In the genomic region with DNA sequence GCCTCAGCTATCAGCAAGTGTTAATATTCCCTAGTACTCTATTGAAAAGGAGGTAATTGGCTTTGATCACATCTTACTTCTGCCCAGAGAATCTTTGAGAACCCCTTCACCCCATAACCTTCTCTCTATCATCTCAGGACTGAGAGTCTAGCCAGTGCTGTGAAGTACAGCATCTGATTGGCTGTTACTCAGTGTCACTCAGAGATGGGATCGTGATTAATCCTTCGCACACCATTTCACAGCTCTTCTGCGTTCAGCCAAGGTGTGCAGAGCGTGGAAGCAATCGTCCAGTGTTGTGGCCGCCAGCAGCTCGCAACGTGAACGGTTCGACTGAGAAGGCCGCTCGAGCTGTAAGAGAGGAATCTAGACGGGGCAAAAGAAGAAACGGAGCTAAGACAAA, we compare ENCODE assay signal across 13 mouse cellular contexts.
DNase-seq lines count a peak whose midpoint lies in the region; ATAC-seq and TF ChIP-seq lines count a peak whose summit lies in the region.
"Had no signal": no experiment of that assay in that cellular context is flagged by ENCODE, and none has a peak within 500 bp of the region (broad histone marks: within the 10 kb centered on the region; RNA-seq: fewer than 3 reads in every experiment).

No protein-coding gene starts in this region.

- no peak overlapping the region for H3K4me3 ChIP-seq in hindbrain, postnatal 0 days (ENCODE audit: low read length)
- no peak overlapping the region for H3K4me3 ChIP-seq in hindbrain, embryonic 13.5 days
- no peak overlapping the region for H3K4me3 ChIP-seq in embryonic facial prominence, embryonic 14.5 days (ENCODE audit: low read depth, low read length)
- no peak overlapping the region for H3K4me3 ChIP-seq in midbrain, embryonic 12.5 days
- H3K4me3 ChIP-seq: myocyte had no signal

- H3K27ac ChIP-seq in hindbrain, postnatal 0 days, result no peak overlapping the region
- H3K27ac ChIP-seq in hindbrain, embryonic 13.5 days, result no peak overlapping the region
- H3K27ac ChIP-seq in embryonic facial prominence, embryonic 14.5 days (replicated peaks; ENCODE audit: low read depth, low read length), result no peak overlapping the region
- H3K27ac ChIP-seq in midbrain, embryonic 12.5 days (replicated peaks), result no peak overlapping the region
- H3K27ac ChIP-seq: hindbrain, embryonic 14.5 days had no signal

- no peaks in the 10 kb centered on the region for H3K27me3 ChIP-seq in hindbrain, postnatal 0 days (ENCODE audit: insufficient read depth, low read length)
- no peaks in the 10 kb centered on the region for H3K27me3 ChIP-seq in hindbrain, embryonic 13.5 days
- H3K27me3 ChIP-seq in embryonic facial prominence, embryonic 14.5 days (replicated peaks; ENCODE audit: control insufficient read depth, insufficient read depth, low read length), result no peaks in the 10 kb centered on the region
- peaks cover 9% of the 10 kb centered on the region for H3K27me3 ChIP-seq in midbrain, embryonic 12.5 days

- WGBS in hindbrain, postnatal 0 days, result 29% methylated on average over 12 of the region's 14 CpGs
- WGBS in hindbrain, embryonic 13.5 days, result 47% methylated on average over 13 of the region's 14 CpGs
- WGBS in embryonic facial prominence, embryonic 14.5 days, result 44% methylated on average over 13 of the region's 14 CpGs
- WGBS in midbrain, embryonic 12.5 days, result 40% methylated on average over 13 of the region's 14 CpGs

- H3K9me3 ChIP-seq in hindbrain, postnatal 0 days (ENCODE audit: low read length), result no peaks in the 10 kb centered on the region
- H3K9me3 ChIP-seq in hindbrain, embryonic 13.5 days, result no peaks in the 10 kb centered on the region
- no peaks in the 10 kb centered on the region for H3K9me3 ChIP-seq in embryonic facial prominence, embryonic 14.5 days (ENCODE audit: control insufficient read depth, low read length)
- no peaks in the 10 kb centered on the region for H3K9me3 ChIP-seq in midbrain, embryonic 12.5 days

- no peak for ATAC-seq in hindbrain, postnatal 0 days
- ATAC-seq in hindbrain, embryonic 13.5 days (ENCODE audit: low FRiP score), result no peak
- ATAC-seq in embryonic facial prominence, embryonic 14.5 days (ENCODE audit: low read depth), result no peak
- ATAC-seq in midbrain, embryonic 12.5 days (ENCODE audit: low FRiP score, low read depth), result peak; percentile 27; the same call in 1 of the 2 replicates
- no peak for ATAC-seq in granulocyte monocyte progenitor cell, adult 5-6 weeks (replicated peaks; ENCODE audit: poor library complexity, severe bottlenecking)

- no peaks in the 10 kb centered on the region for H3K36me3 ChIP-seq in hindbrain, postnatal 0 days (ENCODE audit: insufficient read depth, low read length)
- H3K36me3 ChIP-seq in hindbrain, embryonic 13.5 days, result no peaks in the 10 kb centered on the region
- no peaks in the 10 kb centered on the region for H3K36me3 ChIP-seq in embryonic facial prominence, embryonic 14.5 days (ENCODE audit: control insufficient read depth, insufficient read depth, low read length)
- no peaks in the 10 kb centered on the region for H3K36me3 ChIP-seq in midbrain, embryonic 12.5 days

- no peaks in the 10 kb centered on the region for H3K4me1 ChIP-seq in hindbrain, postnatal 0 days (ENCODE audit: insufficient read depth, low read length)
- 0 out of 2 replicates have a peak, but pooled peaks cover 3% of the 10 kb centered on the region for H3K4me1 ChIP-seq in hindbrain, embryonic 13.5 days (replicated peaks)
- no peaks in the 10 kb centered on the region for H3K4me1 ChIP-seq in embryonic facial prominence, embryonic 14.5 days (ENCODE audit: control insufficient read depth, insufficient read depth, low read length)
- H3K4me1 ChIP-seq in midbrain, embryonic 12.5 days, result no peaks in the 10 kb centered on the region

- TF ChIP-seq CTCF in hindbrain, postnatal 0 days (IDR thresholded peaks at IDR 0.05; ENCODE audit: low read depth), result no peak

- DNase-seq in hindbrain, postnatal 0 days (ENCODE audit: low spot score), result peak; percentile 34
- DNase-seq in brain, adult 2 months (ENCODE audit: low read depth, low spot score), result peak; percentile 8
- no peak for DNase-seq in embryonic facial prominence, embryonic 14.5 days (ENCODE audit: low spot score)
- no peak for DNase-seq in ovary, adult 18-20 months (ENCODE audit: low spot score)
- DNase-seq: cerebellum, adult 11 months; kidney, adult 8-10 months; liver; lung, adult 18-20 months had no signal

- H3K4me2 ChIP-seq in hindbrain, postnatal 0 days (ENCODE audit: low read depth, low read length), result no peak overlapping the region
- no peak overlapping the region for H3K4me2 ChIP-seq in hindbrain, embryonic 13.5 days
- H3K4me2 ChIP-seq in embryonic facial prominence, embryonic 14.5 days (ENCODE audit: low read depth, low read length), result peak overlapping the region; percentile 11; the same call in 1 of the 2 replicates
- H3K4me2 ChIP-seq in midbrain, embryonic 12.5 days (replicated peaks), result 0 out of 2 replicates have a peak overlapping the region, but pooled peaks have one; percentile 11
- H3K4me2 ChIP-seq: hindbrain, embryonic 14.5 days had no signal

- H3K9ac ChIP-seq in hindbrain, postnatal 0 days (replicated peaks; ENCODE audit: low read length), result no peak overlapping the region
- H3K9ac ChIP-seq in hindbrain, embryonic 13.5 days, result no peak overlapping the region
- H3K9ac ChIP-seq in embryonic facial prominence, embryonic 14.5 days (ENCODE audit: low read depth, low read length), result no peak overlapping the region
- no peak overlapping the region for H3K9ac ChIP-seq in midbrain, embryonic 12.5 days (replicated peaks)
- H3K9ac ChIP-seq: hindbrain, embryonic 14.5 days had no signal

Comparison
In these comparisons a context has a peak if more than half of its experiments do, and no peak if none do; other contexts are left out.
1. DNase-seq: peak in hindbrain, postnatal 0 days (single experiment) and brain, adult 2 months (single experiment); none in embryonic facial prominence, embryonic 14.5 days (single experiment) and ovary, adult 18-20 months (single experiment).
2. H3K4me2 ChIP-seq: peak in embryonic facial prominence, embryonic 14.5 days (single experiment) and midbrain, embryonic 12.5 days (single experiment); none in hindbrain, postnatal 0 days (single experiment) and hindbrain, embryonic 13.5 days (single experiment).